9 mouse cellular contexts compared by ENCODE assay signal in the genomic region with DNA sequence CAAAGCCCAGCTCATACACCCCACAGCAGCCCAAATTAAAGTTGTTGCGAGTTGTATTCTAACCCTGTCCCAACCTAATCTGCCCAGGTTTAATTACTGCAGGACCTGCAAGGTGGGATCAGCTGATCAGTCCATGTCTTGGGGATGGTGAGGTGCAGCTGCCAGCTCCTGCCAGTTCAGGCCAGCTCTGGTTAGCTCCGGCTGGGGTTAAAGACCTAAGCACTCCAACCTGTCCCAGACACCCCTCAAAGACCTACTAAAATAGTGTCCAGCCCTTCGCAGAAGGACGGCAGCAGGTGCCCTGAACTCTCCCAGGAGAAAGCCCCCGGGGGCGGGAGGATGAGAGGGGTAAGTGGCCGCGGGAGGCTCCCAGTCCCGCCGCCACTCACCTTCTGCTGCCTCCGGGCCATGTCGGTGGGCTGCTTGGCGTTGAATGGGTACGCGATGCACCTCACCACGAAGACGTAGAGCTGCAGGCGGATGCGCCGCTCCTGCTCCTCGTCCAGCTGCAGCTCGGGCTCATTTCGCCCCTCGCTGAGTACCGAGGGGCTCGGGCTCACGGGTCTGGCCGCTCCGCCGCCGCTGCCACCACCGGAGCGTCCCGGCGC. TPM values are rescaled to one million over a fixed set of nuclear protein-coding genes. Genes with fewer than 3 reads are reported as not detected.
DNase-seq lines count a peak whose midpoint lies in the region; ATAC-seq and TF ChIP-seq lines count a peak whose summit lies in the region.
"Had no signal": no experiment of that assay in that cellular context is flagged by ENCODE, and none has a peak within 500 bp of the region (broad histone marks: within the 10 kb centered on the region; RNA-seq: fewer than 3 reads in every experiment).

No protein-coding gene starts in this region.

- no peak for TF ChIP-seq EP300 in heart, adult 2 months (IDR thresholded peaks at IDR 0.05; ENCODE audit: insufficient read depth, low read depth, low read length)

- no peaks in the 10 kb centered on the region for H3K36me3 ChIP-seq in heart, adult 2 months (ENCODE audit: control insufficient read depth, insufficient read depth, low read length)
- no peaks in the 10 kb centered on the region for H3K36me3 ChIP-seq in embryonic facial prominence, embryonic 13.5 days
- H3K36me3 ChIP-seq in hindbrain, embryonic 14.5 days (replicated peaks; ENCODE audit: control insufficient read depth, insufficient read depth): no peaks in the 10 kb centered on the region
- no peaks in the 10 kb centered on the region for H3K36me3 ChIP-seq in limb, embryonic 15.5 days
- H3K36me3 ChIP-seq in neural tube, embryonic 15.5 days: no peaks in the 10 kb centered on the region
- H3K36me3 ChIP-seq: G1E had no signal

- no peaks in the 10 kb centered on the region for H3K9me3 ChIP-seq in embryonic facial prominence, embryonic 13.5 days
- no peaks in the 10 kb centered on the region for H3K9me3 ChIP-seq in hindbrain, embryonic 14.5 days (ENCODE audit: control insufficient read depth, low read length)
- H3K9me3 ChIP-seq in limb, embryonic 15.5 days: no peaks in the 10 kb centered on the region
- no peaks in the 10 kb centered on the region for H3K9me3 ChIP-seq in neural tube, embryonic 15.5 days (replicated peaks)

- H3K4me1 ChIP-seq in heart, adult 2 months (ENCODE audit: control insufficient read depth, insufficient read depth, low read length): no peaks in the 10 kb centered on the region
- peaks cover 5% of the 10 kb centered on the region; the same call in 1 of the 2 replicates for H3K4me1 ChIP-seq in embryonic facial prominence, embryonic 13.5 days
- H3K4me1 ChIP-seq in hindbrain, embryonic 14.5 days (replicated peaks; ENCODE audit: control insufficient read depth, insufficient read depth, low read length): no peaks in the 10 kb centered on the region
- H3K4me1 ChIP-seq in limb, embryonic 15.5 days: peaks cover 13% of the 10 kb centered on the region
- peaks cover 17% of the 10 kb centered on the region for H3K4me1 ChIP-seq in neural tube, embryonic 15.5 days

- peak overlapping the region; percentile 72 for H3K4me3 ChIP-seq in heart, adult 2 months
- H3K4me3 ChIP-seq in embryonic facial prominence, embryonic 13.5 days: peak overlapping the region; percentile 56
- peak overlapping the region; percentile 67 for H3K4me3 ChIP-seq in hindbrain, embryonic 14.5 days (replicated peaks; ENCODE audit: low read length)
- H3K4me3 ChIP-seq in limb, embryonic 15.5 days: peak overlapping the region; percentile 68
- peak overlapping the region; percentile 63 for H3K4me3 ChIP-seq in neural tube, embryonic 15.5 days (replicated peaks)

- peak overlapping the region; percentile 59 for H3K27ac ChIP-seq in heart, adult 2 months
- no peak overlapping the region for H3K27ac ChIP-seq in embryonic facial prominence, embryonic 13.5 days
- no peak overlapping the region for H3K27ac ChIP-seq in hindbrain, embryonic 14.5 days
- H3K27ac ChIP-seq in limb, embryonic 15.5 days: no peak overlapping the region
- peak overlapping the region; percentile 37 for H3K27ac ChIP-seq in neural tube, embryonic 15.5 days (replicated peaks)

- ATAC-seq in embryonic facial prominence, embryonic 13.5 days (ENCODE audit: insufficient number of reproducible peaks, insufficient read depth, low FRiP score, low TSS enrichment, low read depth): peak; percentile 17; the same call in 1 of the 2 replicates
- peak; percentile 50 for ATAC-seq in hindbrain, embryonic 14.5 days (ENCODE audit: low FRiP score)
- ATAC-seq in limb, embryonic 15.5 days (ENCODE audit: insufficient number of reproducible peaks, low FRiP score, low TSS enrichment, low read depth): no peak
- peak; percentile 45 for ATAC-seq in neural tube, embryonic 15.5 days (ENCODE audit: low FRiP score)

- DNase-seq in heart, adult 2 months: no peak
- DNase-seq in heart, postnatal 4 days: no peak
- peak; percentile 65 for DNase-seq in ZHBTc4 (ENCODE audit: low read depth, low spot score)
- no peak for DNase-seq in hindbrain, embryonic 14.5 days (ENCODE audit: low spot score)
- DNase-seq in thymus, postnatal 0 days (ENCODE audit: low spot score): no peak

- peak overlapping the region; percentile 67 for H3K4me2 ChIP-seq in embryonic facial prominence, embryonic 13.5 days
- H3K4me2 ChIP-seq in hindbrain, embryonic 14.5 days (replicated peaks): peak overlapping the region; percentile 94
- H3K4me2 ChIP-seq in limb, embryonic 15.5 days: peak overlapping the region; percentile 84
- H3K4me2 ChIP-seq in neural tube, embryonic 15.5 days: peak overlapping the region; percentile 97

- intact Hi-C loops in heart, adult 2 months (cut with DNase I): no loop called here

- TF ChIP-seq POLR2A in heart, adult 2 months (IDR thresholded peaks at IDR 0.05; ENCODE audit: insufficient read depth, low read depth, low read length): no peak

- H3K27me3 ChIP-seq in heart, adult 2 months (ENCODE audit: control insufficient read depth, insufficient read depth, low read length): no peaks in the 10 kb centered on the region
- H3K27me3 ChIP-seq in embryonic facial prominence, embryonic 13.5 days: peaks cover 49% of the 10 kb centered on the region
- peaks cover 30% of the 10 kb centered on the region for H3K27me3 ChIP-seq in hindbrain, embryonic 14.5 days (ENCODE audit: control insufficient read depth, insufficient read depth, low read length)
- peaks cover 30% of the 10 kb centered on the region for H3K27me3 ChIP-seq in limb, embryonic 15.5 days
- peaks cover 21% of the 10 kb centered on the region for H3K27me3 ChIP-seq in neural tube, embryonic 15.5 days (replicated peaks)

- 4% methylated on average over 35 of the region's 35 CpGs for WGBS in heart, adult 2 months
- WGBS in embryonic facial prominence, embryonic 13.5 days: 2% methylated on average over 35 of the region's 35 CpGs
- WGBS in hindbrain, embryonic 14.5 days: under 1% methylated on average over 29 of the region's 35 CpGs
- 1% methylated on average over 35 of the region's 35 CpGs for WGBS in limb, embryonic 15.5 days
- under 1% methylated on average over 35 of the region's 35 CpGs for WGBS in neural tube, embryonic 15.5 days

- TF ChIP-seq CTCF in heart, adult 2 months (IDR thresholded peaks at IDR 0.05): no peak

- peak overlapping the region; percentile 80 for H3K9ac ChIP-seq in heart, adult 2 months (ENCODE audit: low read depth, low read length)
- peak overlapping the region; percentile 61 for H3K9ac ChIP-seq in embryonic facial prominence, embryonic 13.5 days
- peak overlapping the region; percentile 61 for H3K9ac ChIP-seq in hindbrain, embryonic 14.5 days
- peak overlapping the region; percentile 51; the same call in 1 of the 2 replicates for H3K9ac ChIP-seq in limb, embryonic 15.5 days
- H3K9ac ChIP-seq in neural tube, embryonic 15.5 days (replicated peaks): peak overlapping the region; percentile 44

- no peaks in the 10 kb centered on the region for H3K79me2 ChIP-seq in heart, adult 2 months (replicated peaks; ENCODE audit: control insufficient read depth, insufficient read depth, low read length)

RNA-seq across cellular contexts. Expression of gene Cadps2, which starts 0.7 kb away (rescaled TPM):
- total RNA-seq in heart, adult 2 months (2021): 1 to 10 TPM; 1.1 to 1.4 TPM
- polyA plus RNA-seq in heart, adult 2 months (2012; rRNA removed): 0.70 and 0.72 TPM in 2 replicates
- total RNA-seq in heart, postnatal 4 days (2021): 1 to 10 TPM; 2.1 to 2.5 TPM
- polyA plus RNA-seq in embryonic facial prominence, embryonic 13.5 days (2015; fragmentation: Nextera tagmentation; extraction: Ambion mirVana): 3.5 and 4.7 TPM in 2 replicates
- 12.6 and 15.8 TPM in 2 replicates for polyA plus RNA-seq in hindbrain, embryonic 14.5 days (2014; fragmentation: Nextera tagmentation; extraction: Ambion mirVana)
- 1.5 and 2.0 TPM in 2 replicates for polyA plus RNA-seq in limb, embryonic 15.5 days (2015; fragmentation: Nextera tagmentation; extraction: Ambion mirVana)
- polyA plus RNA-seq in neural tube, embryonic 15.5 days (2015; fragmentation: Nextera tagmentation; extraction: Ambion mirVana): 9.5 and 10.7 TPM in 2 replicates
- 1.2 and 1.5 TPM in 2 replicates for polyA plus RNA-seq in thymus, postnatal 0 days (2015; fragmentation: Nextera tagmentation; extraction: Ambion mirVana)
- polyA plus RNA-seq: G1E had no signal

Comparison
In these comparisons a context has a peak if more than half of its experiments do, and no peak if none do; other contexts are left out.
1. H3K27ac ChIP-seq: peak in heart, adult 2 months (single experiment) and neural tube, embryonic 15.5 days (single experiment); none in embryonic facial prominence, embryonic 13.5 days (single experiment), hindbrain, embryonic 14.5 days (single experiment) and limb, embryonic 15.5 days (single experiment).
2. Peak in every context shown above with its lines, with median percentiles within 50 percentile points of each other: H3K4me3 ChIP-seq, H3K9ac ChIP-seq and H3K4me2 ChIP-seq.